Mouse (Mus musculus): Measurements from ENCODE around the gene Inf2. TPM values are rescaled to one million over a fixed set of nuclear protein-coding genes. Genes with fewer than 3 reads are reported as not detected.

The Inf2 gene
- polyA plus RNA-seq, 1 experiment from 2014 or later = 1.1 TPM

DNA sequence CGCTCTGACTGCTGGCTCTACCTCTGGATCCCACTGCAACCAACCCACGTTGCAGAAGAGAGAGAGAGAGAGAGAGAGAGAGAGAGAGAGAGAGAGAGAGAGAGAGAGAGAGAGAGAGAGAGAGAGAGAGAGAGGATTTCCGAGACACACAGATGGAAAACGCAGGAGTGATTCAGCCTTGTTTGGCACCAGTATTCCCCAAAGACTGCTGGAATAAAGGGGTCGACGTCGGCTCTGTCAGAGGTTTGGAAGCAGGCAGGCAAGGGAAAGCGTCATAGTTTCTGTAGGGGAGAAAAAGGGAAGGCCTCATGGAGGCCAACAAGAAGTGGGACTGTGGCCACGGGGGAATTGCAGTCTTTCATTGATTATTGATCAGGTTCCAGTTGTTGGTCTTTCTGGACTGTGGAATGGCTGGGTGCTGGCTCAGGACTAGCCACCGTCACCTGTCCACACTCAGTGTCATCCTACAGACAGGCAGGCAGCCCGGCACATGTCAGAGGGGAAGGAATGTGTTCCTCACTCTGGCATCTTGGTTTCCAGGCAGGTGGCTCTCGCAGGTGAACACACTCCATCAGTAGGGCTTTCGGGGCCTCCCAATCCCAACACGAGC, 8.4 kb downstream of the Inf2 start:
- no peaks in the 10 kb centered on the region for H3K9me3 ChIP-seq (ENCODE audit: control insufficient read depth, low read length)
- no peak overlapping the region for H3K9ac ChIP-seq (ENCODE audit: low read depth, low read length)
- WGBS = 71% methylated on average over 14 of the region's 14 CpGs
- H3K27me3 ChIP-seq (replicated peaks; ENCODE audit: control insufficient read depth, insufficient read depth, low read length) = no peaks in the 10 kb centered on the region
- no peak overlapping the region for H3K4me3 ChIP-seq (ENCODE audit: low read length)
- no peaks in the 10 kb centered on the region for H3K36me3 ChIP-seq (ENCODE audit: control insufficient read depth, insufficient read depth, low read length)
- H3K4me1 ChIP-seq (ENCODE audit: control insufficient read depth, insufficient read depth, low read depth, low read length) = peaks cover 12% of the 10 kb centered on the region
- H3K27ac ChIP-seq (ENCODE audit: low read depth, low read length) = no peak overlapping the region
- ATAC-seq = no peak
- no peak overlapping the region for H3K4me2 ChIP-seq (ENCODE audit: low read length)

- no peaks in the 10 kb centered on the region for H3K36me3 ChIP-seq (ENCODE audit: control insufficient read depth, insufficient read depth, low read length)
- peaks cover 12% of the 10 kb centered on the region for H3K4me1 ChIP-seq (ENCODE audit: control insufficient read depth, insufficient read depth, low read depth, low read length)
- no peak overlapping the region for H3K4me2 ChIP-seq (ENCODE audit: low read length)
- H3K4me3 ChIP-seq (ENCODE audit: low read length) = no peak overlapping the region
- H3K27me3 ChIP-seq (replicated peaks; ENCODE audit: control insufficient read depth, insufficient read depth, low read length) = no peaks in the 10 kb centered on the region
- no peak for ATAC-seq
- H3K27ac ChIP-seq (ENCODE audit: low read depth, low read length) = no peak overlapping the region
- H3K9me3 ChIP-seq (ENCODE audit: control insufficient read depth, low read length) = no peaks in the 10 kb centered on the region
- WGBS = 83% methylated on average over 8 of the region's 8 CpGs
- H3K9ac ChIP-seq (ENCODE audit: low read depth, low read length) = peak overlapping the region; percentile 11; the same call in 1 of the 2 replicates
These were observed 9.0 kb downstream of the Inf2 start for GRCm38 (mm10) chr12:112597618-112598017.

DNA sequence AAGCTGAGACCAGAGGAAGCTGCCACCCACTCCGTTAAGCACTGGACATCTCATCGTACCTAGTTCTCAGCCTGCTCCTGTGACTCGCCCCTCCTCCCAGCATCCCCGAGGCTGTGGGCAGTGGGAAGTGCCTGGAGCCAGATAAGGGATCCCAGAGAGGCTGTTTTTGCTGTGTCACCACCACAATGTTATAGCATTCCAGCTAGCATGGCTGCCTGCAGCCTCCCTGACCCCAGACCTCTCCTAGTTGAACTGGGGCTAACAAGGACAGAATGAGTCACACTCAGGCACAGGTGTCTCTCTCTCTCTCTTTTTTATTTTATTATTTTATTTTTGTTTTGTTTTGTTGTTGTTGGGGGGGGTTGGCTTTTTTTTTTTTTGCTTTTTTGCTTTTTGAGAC, 10.6 kb downstream of the Inf2 start:
- H3K4me3 ChIP-seq (ENCODE audit: low read length) = no peak overlapping the region
- no peaks in the 10 kb centered on the region for H3K9me3 ChIP-seq (ENCODE audit: control insufficient read depth, low read length)
- no peak for ATAC-seq
- no peak overlapping the region for H3K9ac ChIP-seq (ENCODE audit: low read depth, low read length)
- H3K27me3 ChIP-seq (replicated peaks; ENCODE audit: control insufficient read depth, insufficient read depth, low read length) = no peaks in the 10 kb centered on the region
- no peaks in the 10 kb centered on the region for H3K36me3 ChIP-seq (ENCODE audit: control insufficient read depth, insufficient read depth, low read length)
- WGBS = 50% methylated on average over 4 of the region's 4 CpGs
- H3K27ac ChIP-seq (ENCODE audit: low read depth, low read length) = no peak overlapping the region
- peaks cover 12% of the 10 kb centered on the region for H3K4me1 ChIP-seq (ENCODE audit: control insufficient read depth, insufficient read depth, low read depth, low read length)
- no peak overlapping the region for H3K4me2 ChIP-seq (ENCODE audit: low read length)

GRCm38 (mm10) chr12:112599942-112600611, 11.5 kb downstream of the Inf2 start:
- H3K9me3 ChIP-seq (ENCODE audit: control insufficient read depth, low read length) = no peaks in the 10 kb centered on the region
- ATAC-seq = no peak
- H3K4me3 ChIP-seq (ENCODE audit: low read length) = no peak overlapping the region
- no peaks in the 10 kb centered on the region for H3K27me3 ChIP-seq (replicated peaks; ENCODE audit: control insufficient read depth, insufficient read depth, low read length)
- no peak overlapping the region for H3K9ac ChIP-seq (ENCODE audit: low read depth, low read length)
- no peaks in the 10 kb centered on the region for H3K36me3 ChIP-seq (ENCODE audit: control insufficient read depth, insufficient read depth, low read length)
- 80% methylated on average over 30 of the region's 30 CpGs for WGBS
- H3K4me2 ChIP-seq (ENCODE audit: low read length) = no peak overlapping the region
- peaks cover 4% of the 10 kb centered on the region for H3K4me1 ChIP-seq (ENCODE audit: control insufficient read depth, insufficient read depth, low read depth, low read length)
- no peak overlapping the region for H3K27ac ChIP-seq (ENCODE audit: low read depth, low read length)

DNA sequence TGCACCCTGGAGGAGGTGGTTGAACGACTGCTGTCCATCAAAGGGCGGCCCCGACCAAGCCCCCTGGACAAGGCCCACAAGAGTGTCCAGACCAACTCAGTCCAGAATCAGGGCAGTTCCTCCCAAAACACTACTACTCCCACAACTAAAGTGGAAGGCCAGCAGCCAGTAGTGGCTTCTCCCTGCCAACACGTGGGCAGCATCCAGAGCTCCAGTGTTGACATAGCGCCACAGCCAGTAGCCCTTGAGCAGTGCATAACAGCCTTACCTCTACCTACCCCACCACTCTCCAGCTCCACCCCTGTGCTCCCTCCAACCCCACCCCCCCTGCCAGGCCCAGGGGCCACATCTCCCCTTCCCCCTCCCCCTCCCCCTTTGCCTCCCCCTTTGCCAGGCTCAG, 15.4 kb downstream of the Inf2 start:
- WGBS = 77% methylated on average over 5 of the region's 5 CpGs
- Histone ChIP-seq H3K9ac (ENCODE audit: low read depth, low read length) (no peak overlapping the region), H3K36me3 (ENCODE audit: control insufficient read depth, insufficient read depth, low read length) (no peaks in the 10 kb centered on the region), H3K4me1 (ENCODE audit: control insufficient read depth, insufficient read depth, low read depth, low read length) (no peaks in the 10 kb centered on the region), H3K27me3 (replicated peaks; ENCODE audit: control insufficient read depth, insufficient read depth, low read length) (no peaks in the 10 kb centered on the region), H3K4me2 (ENCODE audit: low read length) (no peak overlapping the region), H3K27ac (ENCODE audit: low read depth, low read length) (no peak overlapping the region), H3K4me3 (ENCODE audit: low read length) (no peak overlapping the region), H3K9me3 (ENCODE audit: control insufficient read depth, low read length) (no peaks in the 10 kb centered on the region)
- ATAC-seq = no peak

DNA sequence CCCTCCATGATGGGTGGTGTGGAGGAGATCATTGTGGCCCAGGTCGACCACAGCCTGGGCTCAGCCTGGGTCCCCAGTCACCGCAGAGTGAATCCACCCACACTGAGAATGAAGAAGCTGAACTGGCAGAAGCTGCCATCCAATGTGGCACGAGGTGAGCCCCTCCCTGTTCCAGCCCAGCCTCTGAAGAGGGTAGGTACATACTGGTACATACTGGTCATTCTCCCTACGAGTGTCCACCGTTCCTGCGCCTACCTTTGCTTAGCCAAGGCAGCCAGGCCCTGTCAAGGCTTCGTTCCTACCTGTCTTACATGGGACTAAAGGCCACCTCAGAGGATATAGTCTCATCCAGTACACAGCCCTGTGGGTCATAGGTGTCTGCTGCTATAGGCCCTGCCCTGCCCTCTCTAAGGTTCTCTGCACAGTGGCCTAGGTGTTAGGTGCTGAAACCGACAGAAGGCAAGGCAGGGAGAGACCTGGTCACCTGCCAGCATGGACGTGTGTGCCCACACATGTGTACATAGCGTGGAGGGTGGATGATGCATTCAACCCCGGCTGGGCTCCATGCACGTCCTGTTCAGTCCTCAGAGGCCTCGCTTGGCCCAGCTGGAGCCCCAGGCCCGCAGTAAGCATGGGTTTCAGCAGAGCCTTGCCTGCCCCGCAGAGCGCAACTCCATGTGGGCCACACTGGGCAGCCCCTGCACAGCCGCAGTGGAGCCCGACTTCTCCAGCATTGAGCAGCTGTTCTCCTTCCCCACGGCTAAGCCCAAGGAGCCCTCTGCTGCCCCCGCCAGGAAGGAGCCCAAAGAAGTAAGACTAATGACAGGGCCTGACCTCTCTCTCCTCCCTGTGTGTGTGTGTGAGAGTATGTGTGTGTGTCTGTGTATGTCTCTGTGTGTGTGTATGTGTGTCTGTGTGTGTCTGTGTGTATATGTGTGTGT, 16.4 kb downstream of the Inf2 start:
- Histone ChIP-seq H3K27ac (ENCODE audit: low read depth, low read length) (no peak overlapping the region), H3K4me1 (ENCODE audit: control insufficient read depth, insufficient read depth, low read depth, low read length) (no peaks in the 10 kb centered on the region), H3K36me3 (ENCODE audit: control insufficient read depth, insufficient read depth, low read length) (no peaks in the 10 kb centered on the region), H3K4me2 (ENCODE audit: low read length) (no peak overlapping the region), H3K9ac (ENCODE audit: low read depth, low read length) (no peak overlapping the region), H3K4me3 (ENCODE audit: low read length) (no peak overlapping the region), H3K27me3 (replicated peaks; ENCODE audit: control insufficient read depth, insufficient read depth, low read length) (no peaks in the 10 kb centered on the region), H3K9me3 (ENCODE audit: control insufficient read depth, low read length) (no peaks in the 10 kb centered on the region)
- 58% methylated on average over 20 of the region's 20 CpGs for WGBS
- ATAC-seq = peak; percentile 34; the same call in 1 of the 2 replicates

GRCm38 (mm10) chr12:112605766-112606165, 17.2 kb downstream of the Inf2 start:
- Histone ChIP-seq H3K36me3 (ENCODE audit: control insufficient read depth, insufficient read depth, low read length) (no peaks in the 10 kb centered on the region), H3K4me2 (ENCODE audit: low read length) (no peak overlapping the region), H3K9ac (ENCODE audit: low read depth, low read length) (no peak overlapping the region), H3K9me3 (ENCODE audit: control insufficient read depth, low read length) (no peaks in the 10 kb centered on the region), H3K27me3 (replicated peaks; ENCODE audit: control insufficient read depth, insufficient read depth, low read length) (no peaks in the 10 kb centered on the region), H3K27ac (ENCODE audit: low read depth, low read length) (no peak overlapping the region), H3K4me1 (ENCODE audit: control insufficient read depth, insufficient read depth, low read depth, low read length) (no peaks in the 10 kb centered on the region), H3K4me3 (ENCODE audit: low read length) (no peak overlapping the region)
- WGBS = 43% methylated on average over 6 of the region's 6 CpGs
- peak; percentile 61; the same call in 1 of the 2 replicates for ATAC-seq

- Histone ChIP-seq H3K9me3 (ENCODE audit: control insufficient read depth, low read length) (no peaks in the 10 kb centered on the region), H3K4me1 (ENCODE audit: control insufficient read depth, insufficient read depth, low read depth, low read length) (no peaks in the 10 kb centered on the region), H3K27ac (ENCODE audit: low read depth, low read length) (no peak overlapping the region), H3K4me3 (ENCODE audit: low read length) (no peak overlapping the region), H3K4me2 (ENCODE audit: low read length) (no peak overlapping the region), H3K36me3 (ENCODE audit: control insufficient read depth, insufficient read depth, low read length) (no peaks in the 10 kb centered on the region), H3K27me3 (replicated peaks; ENCODE audit: control insufficient read depth, insufficient read depth, low read length) (no peaks in the 10 kb centered on the region), H3K9ac (ENCODE audit: low read depth, low read length) (no peak overlapping the region; the same call in 1 of the 2 replicates)
- WGBS = 71% methylated on average over 6 of the region's 6 CpGs
- ATAC-seq = no peak
These were observed 18.4 kb downstream of the Inf2 start for GRCm38 (mm10) chr12:112606998-112607397.

DNA sequence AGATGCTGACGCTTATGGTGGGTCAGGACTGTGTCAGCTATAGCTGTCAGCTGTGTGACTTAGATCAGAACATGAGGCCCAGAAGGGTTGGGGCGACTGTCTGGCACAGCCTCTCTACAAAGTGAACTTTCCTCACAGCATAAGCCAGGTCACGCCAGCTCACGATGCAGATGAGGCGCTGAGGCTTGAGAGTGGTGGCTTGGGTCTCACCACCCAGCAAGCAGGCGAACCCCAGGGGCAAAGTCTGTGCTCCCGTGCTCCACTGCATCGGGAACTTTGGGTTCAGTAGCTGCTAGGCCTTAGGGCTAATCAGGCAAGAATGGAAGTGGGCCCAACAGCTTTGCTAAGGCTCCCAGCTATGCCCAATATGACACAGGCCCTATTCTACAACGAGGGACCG, 20.4 kb downstream of the Inf2 start:
- Histone ChIP-seq H3K4me3 (ENCODE audit: low read length) (no peak overlapping the region), H3K9me3 (ENCODE audit: control insufficient read depth, low read length) (no peaks in the 10 kb centered on the region), H3K4me2 (ENCODE audit: low read length) (no peak overlapping the region), H3K36me3 (ENCODE audit: control insufficient read depth, insufficient read depth, low read length) (no peaks in the 10 kb centered on the region), H3K4me1 (ENCODE audit: control insufficient read depth, insufficient read depth, low read depth, low read length) (no peaks in the 10 kb centered on the region), H3K27ac (ENCODE audit: low read depth, low read length) (no peak overlapping the region), H3K9ac (ENCODE audit: low read depth, low read length) (no peak overlapping the region), H3K27me3 (replicated peaks; ENCODE audit: control insufficient read depth, insufficient read depth, low read length) (no peaks in the 10 kb centered on the region)
- WGBS = 88% methylated on average over 10 of the region's 10 CpGs
- ATAC-seq = no peak
